ENCODE assay signal across 15 mouse cellular contexts in genomic region chr9:119524511-119524910, GRCm38 (mm10). TPM values are rescaled to one million over a fixed set of nuclear protein-coding genes. Genes with fewer than 3 reads are reported as not detected.
"Had no signal": no experiment of that assay in that cellular context is flagged by ENCODE, and none has a peak within 500 bp of the region (broad histone marks: within the 10 kb centered on the region; RNA-seq: fewer than 3 reads in every experiment).

No protein-coding gene starts in this region.

- H3K9me3 ChIP-seq: intestine, embryonic 15.5 days; midbrain, embryonic 13.5 days had no signal

- H3K4me3 ChIP-seq: intestine, embryonic 15.5 days; limb, embryonic 12.5 days; midbrain, embryonic 13.5 days; neural tube, embryonic 12.5 days had no signal

- H3K9ac ChIP-seq: intestine, embryonic 15.5 days; limb, embryonic 12.5 days; midbrain, embryonic 13.5 days; neural tube, embryonic 12.5 days had no signal

- H3K27me3 ChIP-seq: intestine, embryonic 15.5 days; limb, embryonic 12.5 days; neural tube, embryonic 12.5 days had no signal

- ATAC-seq: intestine, embryonic 15.5 days; midbrain, embryonic 13.5 days had no signal

- H3K36me3 ChIP-seq: intestine, embryonic 15.5 days; limb, embryonic 12.5 days; midbrain, embryonic 13.5 days; neural tube, embryonic 12.5 days had no signal

- H3K4me1 ChIP-seq: intestine, embryonic 15.5 days; limb, embryonic 12.5 days; midbrain, embryonic 13.5 days; neural tube, embryonic 12.5 days had no signal

- H3K4me2 ChIP-seq: intestine, embryonic 15.5 days; limb, embryonic 12.5 days; midbrain, embryonic 13.5 days; neural tube, embryonic 12.5 days had no signal

- H3K27ac ChIP-seq: intestine, embryonic 15.5 days; limb, embryonic 12.5 days; midbrain, embryonic 13.5 days; neural tube, embryonic 12.5 days had no signal

- DNase-seq: kidney, adult 8-10 months; kidney, postnatal 25 days; liver; lung, postnatal 36 days; retina, postnatal 1 day; right cerebral cortex, postnatal 4 days; spleen, adult 18-20 months; thymus, postnatal 4 days had no signal

RNA-seq across cellular contexts. Expression of gene Scn5a, which starts 54.3 kb away (rescaled TPM):
- total RNA-seq: megakaryocyte progenitor cell, adult 5-6 weeks; monocyte, adult 5-6 weeks; neutrophil, adult 5-6 weeks had no signal
